Mouse (Mus musculus): Measurements from ENCODE around the gene Tfdp2.

- no peak for TF ChIP-seq CTCF (IDR thresholded peaks at IDR 0.05; ENCODE audit: control insufficient read depth, insufficient read depth, insufficient read length)
- TF ChIP-seq MYOD1 (IDR thresholded peaks at IDR 0.05; ENCODE audit: control insufficient read depth, insufficient read length, low read depth), result no peak
- TF ChIP-seq MAX (IDR thresholded peaks at IDR 0.05), result no peak
- TF ChIP-seq MYOG (IDR thresholded peaks at IDR 0.05; ENCODE audit: control insufficient read depth, extremely low read depth, insufficient read length), result no peak
These were observed 128.4 kb downstream of the Tfdp2 start for GRCm38 (mm10) chr9:96324502-96324901.
